Mouse (Mus musculus) erythroblast, embryonic 14.5 days (primary cell): ENCODE results near the gene Slc38a2. TPM values are rescaled to one million over a fixed set of nuclear protein-coding genes. Genes with fewer than 3 reads are reported as not detected.

Experiments
- H3K27me3 ChIP-seq: 2 replicates; pipeline ENCODE4 v1.6.1; 2012; ENCODE audit warnings: inconsistent platforms; ENCODE audit not compliant: control insufficient read depth
- H3K36me3 ChIP-seq: 2 replicates; pipeline ENCODE4 v1.6.1; 2012; ENCODE audit warnings: mild to moderate bottlenecking, inconsistent platforms; ENCODE audit not compliant: control insufficient read depth
- H3K4me1 ChIP-seq: 2 replicates; pipeline ENCODE4 v1.6.1; 2012; ENCODE audit warnings: inconsistent platforms; ENCODE audit not compliant: control insufficient read depth
- H3K4me3 ChIP-seq: replicated peaks from 2 replicates; pipeline ENCODE3; 2012; ENCODE audit warnings: moderate library complexity, mild to moderate bottlenecking, inconsistent platforms
- H3K9me3 ChIP-seq: 2 replicates; pipeline ENCODE4 v1.6.1; 2012; ENCODE audit warnings: low read length, inconsistent platforms, mixed read lengths; ENCODE audit not compliant: control insufficient read depth
- GATA1 ChIP-seq: IDR thresholded peaks from 2 replicates; pipeline ENCODE4 v1.6.1; 2012; ENCODE audit warnings: low read length, inconsistent platforms, mixed read lengths
- TAL1 ChIP-seq: IDR thresholded peaks from 3 replicates; pipeline ENCODE4 v1.6.1; 2012; ENCODE audit warnings: low read length, inconsistent platforms, mixed read lengths
- polyA plus RNA-seq: library from polyadenylated mRNA; stranded (reverse); fragments of >175 nt; gene quantifications from 2 replicates; pipeline ENCODE4 v1.2.3, GENCODE M21; 2012

Gene Slc38a2
- polyA plus RNA-seq, result 0.98 and 1.0 TPM in 2 replicates

DNA sequence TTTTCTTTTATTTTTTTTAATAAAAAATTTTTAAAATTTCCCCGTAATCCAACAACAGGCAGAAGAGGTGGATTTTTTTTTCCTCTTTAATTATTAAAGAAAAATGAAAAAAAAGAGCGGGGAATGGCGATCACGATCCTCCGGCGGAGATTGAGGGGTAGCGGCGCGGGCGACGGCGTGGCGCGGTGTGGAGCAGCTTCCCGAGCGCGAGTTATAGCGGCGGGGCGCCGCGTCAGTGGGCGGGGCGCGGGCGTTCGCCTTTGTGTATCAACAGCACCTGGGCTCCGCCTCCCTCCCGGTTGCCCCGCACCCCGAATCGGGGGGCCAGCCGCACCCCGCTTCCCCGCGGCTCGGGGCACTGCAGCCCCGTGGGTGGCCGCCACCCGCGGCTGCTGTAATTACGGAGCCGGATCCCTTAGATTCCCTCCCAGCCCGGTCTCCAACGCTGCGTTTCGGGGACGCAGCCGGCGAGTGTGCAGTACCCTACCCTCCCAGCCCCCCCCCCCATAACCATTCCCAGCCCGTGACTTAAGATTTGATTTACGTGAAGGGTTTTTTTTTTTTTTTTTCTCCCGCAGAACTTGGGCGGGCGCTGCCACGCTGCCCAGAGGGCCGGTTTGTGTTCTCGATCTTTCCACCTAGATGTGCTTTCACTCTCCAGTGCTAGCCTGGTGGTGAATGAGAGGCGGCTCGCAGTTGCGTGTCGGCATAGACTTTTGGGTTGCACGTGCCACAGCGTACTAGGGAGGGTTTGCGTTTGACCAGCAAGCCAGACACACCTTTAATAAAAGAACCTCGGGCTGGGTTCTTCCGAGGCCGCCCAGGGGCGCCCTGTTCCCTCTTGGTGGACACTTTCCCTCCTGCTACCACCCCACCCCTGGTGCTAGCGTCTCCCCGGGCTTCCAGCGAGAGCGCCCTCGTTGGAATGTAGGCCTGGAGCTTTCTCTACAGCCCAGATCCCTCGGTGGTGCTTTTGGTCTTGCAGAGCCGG is at the start of gene Slc38a2:
Gene Slc38a2, minus strand, starts transcription at position 210 of the 991 bp plus-strand sequence.
- H3K4me3 ChIP-seq, result peak within 1 kb of the TSS; percentile 97
- no peaks in the 10 kb centered on the region for H3K9me3 ChIP-seq
- peaks cover 44% of the 10 kb centered on the region for H3K4me1 ChIP-seq
- H3K27me3 ChIP-seq, result peaks cover 29% of the 10 kb centered on the region
- TF ChIP-seq GATA1 (no peak), TAL1 (no peak)
- peaks cover 38% of the 10 kb centered on the region for H3K36me3 ChIP-seq

DNA sequence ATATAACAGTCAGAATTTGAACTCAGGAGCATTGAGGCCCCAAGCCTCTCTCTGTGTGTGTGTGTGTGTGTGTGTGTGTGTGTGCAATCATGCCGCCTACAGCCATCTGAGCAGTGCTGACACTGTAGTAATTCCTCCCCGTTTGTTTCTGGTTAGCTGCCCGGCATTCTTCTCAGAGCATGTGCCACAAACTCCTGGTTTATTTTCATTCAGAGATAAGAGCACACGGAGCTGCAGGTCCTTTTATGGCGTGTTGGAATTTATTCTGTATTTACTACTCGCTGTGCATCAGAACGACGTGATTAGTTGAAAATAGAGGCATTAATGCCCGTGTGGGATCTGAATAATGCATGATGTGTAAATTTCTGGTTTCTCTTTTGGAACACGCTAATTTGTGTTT is 49.6 kb upstream of the Slc38a2 start:
- H3K4me1 ChIP-seq, result peaks cover 10% of the 10 kb centered on the region

DNA sequence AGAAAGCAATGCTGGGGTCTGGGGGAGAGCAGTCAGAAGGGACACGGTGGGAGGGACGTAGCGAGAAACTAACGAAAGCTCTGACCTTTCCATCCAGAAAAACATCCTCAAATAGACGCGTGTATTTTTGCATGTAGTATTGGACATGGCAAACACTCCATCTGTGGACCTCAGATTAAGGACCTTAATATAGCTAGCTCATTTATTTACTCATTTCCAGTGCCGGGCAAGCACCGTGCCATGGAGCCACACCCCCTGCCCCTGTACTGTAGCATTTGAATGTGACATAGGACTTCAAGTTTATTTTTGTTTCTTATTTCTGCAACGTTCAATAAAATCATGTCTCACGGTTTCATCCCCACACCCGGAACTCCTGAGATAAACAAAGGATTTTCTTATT is 48.0 kb upstream of the Slc38a2 start:
- no peak for TF ChIP-seq TAL1
- TF ChIP-seq GATA1, result no peak
- H3K4me3 ChIP-seq, result no peak overlapping the region
- no peaks in the 10 kb centered on the region for H3K36me3 ChIP-seq
- no peaks in the 10 kb centered on the region; the same call in 1 of the 2 replicates for H3K9me3 ChIP-seq
- H3K27me3 ChIP-seq, result no peaks in the 10 kb centered on the region
- peaks cover 22% of the 10 kb centered on the region for H3K4me1 ChIP-seq

More for the DNA sequence above, 49.6 kb upstream of the Slc38a2 start:
- H3K27me3 ChIP-seq, result no peaks in the 10 kb centered on the region
- H3K36me3 ChIP-seq, result no peaks in the 10 kb centered on the region
- no peak overlapping the region for H3K4me3 ChIP-seq
- TF ChIP-seq GATA1 (no peak), TAL1 (no peak)
- no peaks in the 10 kb centered on the region; the same call in 1 of the 2 replicates for H3K9me3 ChIP-seq

DNA sequence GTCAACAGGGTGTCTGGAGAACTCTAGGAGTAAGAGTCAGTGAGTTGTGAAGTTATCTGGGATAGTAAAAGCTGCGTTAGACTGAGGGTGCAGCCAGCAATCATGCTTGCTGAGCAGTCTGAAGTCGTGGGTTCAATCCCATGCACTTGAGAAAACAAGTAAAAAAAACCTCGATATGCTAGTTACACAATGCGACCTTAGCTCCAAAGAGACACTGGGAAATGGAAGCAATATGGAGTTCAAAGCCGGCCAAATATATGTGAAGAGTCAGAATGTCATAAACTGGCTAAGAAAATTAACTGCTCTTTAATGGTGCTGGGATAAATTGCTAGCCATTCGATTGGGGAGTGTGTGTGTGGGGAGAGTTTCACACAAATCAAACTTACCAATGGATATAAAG is 47.5 kb upstream of the Slc38a2 start:
- H3K4me1 ChIP-seq, result peaks cover 22% of the 10 kb centered on the region
- H3K4me3 ChIP-seq, result no peak overlapping the region
- H3K36me3 ChIP-seq, result no peaks in the 10 kb centered on the region
- H3K27me3 ChIP-seq, result no peaks in the 10 kb centered on the region
- no peaks in the 10 kb centered on the region; the same call in 1 of the 2 replicates for H3K9me3 ChIP-seq
- no peak for TF ChIP-seq TAL1

DNA sequence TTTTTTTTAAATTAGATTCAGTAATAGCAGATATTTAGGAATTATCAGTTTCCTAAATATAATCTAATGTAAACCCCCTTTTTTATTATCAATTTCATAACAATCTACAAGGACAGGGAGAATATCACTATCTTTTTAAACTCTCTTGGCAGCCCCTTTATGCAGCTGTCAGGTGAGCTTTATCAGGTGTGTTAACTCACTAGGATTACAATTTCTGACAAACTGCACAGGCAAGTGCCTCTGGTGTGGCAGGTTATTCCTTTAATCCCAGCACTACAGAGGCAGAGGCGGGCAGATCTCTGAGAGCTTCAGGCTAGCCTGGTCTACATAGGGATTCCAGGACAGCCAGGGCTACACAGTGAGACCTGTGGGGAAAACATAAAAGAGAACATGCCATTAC is 45.8 kb upstream of the Slc38a2 start:
- H3K36me3 ChIP-seq, result no peaks in the 10 kb centered on the region
- no peak for TF ChIP-seq GATA1
- TF ChIP-seq TAL1, result no peak
- H3K4me1 ChIP-seq, result peaks cover 19% of the 10 kb centered on the region
- no peak overlapping the region for H3K4me3 ChIP-seq
- H3K9me3 ChIP-seq, result no peaks in the 10 kb centered on the region; the same call in 1 of the 2 replicates
- no peaks in the 10 kb centered on the region for H3K27me3 ChIP-seq

DNA sequence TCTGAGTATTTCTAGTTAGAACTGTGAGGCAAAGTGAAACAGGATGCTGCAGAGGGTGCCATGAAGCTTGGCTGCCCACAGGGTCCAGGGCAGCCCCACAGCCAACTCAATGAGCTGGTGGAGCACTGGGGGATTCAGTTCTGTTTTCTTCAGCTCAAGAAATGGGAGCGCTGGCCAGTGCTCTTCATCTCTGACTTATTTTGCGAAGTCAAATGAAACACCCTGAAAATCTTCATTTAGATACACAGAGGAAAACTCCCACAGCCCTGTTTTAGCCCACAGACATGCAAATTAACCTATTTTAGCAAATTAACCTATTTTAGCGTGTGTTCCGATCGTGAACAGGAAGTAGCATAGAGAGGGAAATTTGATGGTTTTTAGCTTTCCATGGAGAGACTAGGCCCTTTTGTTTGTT is 45.4 kb upstream of the Slc38a2 start:
- no peaks in the 10 kb centered on the region; the same call in 1 of the 2 replicates for H3K9me3 ChIP-seq
- TF ChIP-seq GATA1, result no peak
- TF ChIP-seq TAL1, result no peak
- H3K4me3 ChIP-seq, result no peak overlapping the region
- H3K27me3 ChIP-seq, result no peaks in the 10 kb centered on the region
- no peaks in the 10 kb centered on the region for H3K36me3 ChIP-seq
- peaks cover 19% of the 10 kb centered on the region for H3K4me1 ChIP-seq

DNA sequence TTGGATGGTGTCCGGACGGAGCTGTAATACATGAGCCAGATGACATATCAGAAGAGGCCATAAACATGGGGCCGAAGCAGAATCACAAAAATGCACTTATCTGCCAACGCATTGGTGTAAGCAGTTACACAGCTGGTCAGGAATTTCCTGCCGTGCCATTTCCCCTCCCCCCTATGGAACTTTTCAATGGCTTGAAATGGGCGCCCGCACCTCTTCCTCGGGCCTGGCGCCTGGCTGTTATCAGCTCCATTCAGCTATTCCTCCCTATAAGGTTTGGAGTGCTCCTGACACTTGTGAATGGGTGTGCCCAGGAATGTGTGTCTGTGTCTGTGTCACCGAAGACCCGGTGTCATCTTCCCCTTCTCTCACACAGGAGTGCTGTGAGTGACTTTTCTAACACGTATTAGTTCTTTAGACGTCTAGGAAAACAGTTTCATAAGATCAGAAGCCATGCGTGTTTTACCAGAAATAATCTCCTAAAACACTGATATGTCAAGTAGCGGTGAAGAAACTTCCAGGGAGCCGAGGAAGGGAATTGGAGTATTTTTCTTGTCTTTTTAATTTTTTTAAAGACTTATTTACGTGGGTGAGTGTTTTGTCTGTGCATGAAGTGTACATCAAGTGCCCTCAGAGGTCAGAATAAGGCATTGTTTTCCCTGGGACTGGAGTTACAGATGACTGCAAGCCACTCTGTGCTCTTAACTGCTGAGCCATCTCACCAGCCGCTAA is 44.8 kb upstream of the Slc38a2 start:
- no peaks in the 10 kb centered on the region; the same call in 1 of the 2 replicates for H3K9me3 ChIP-seq
- peak overlapping the region; percentile 37 for H3K4me3 ChIP-seq
- H3K4me1 ChIP-seq, result peaks cover 19% of the 10 kb centered on the region
- no peaks in the 10 kb centered on the region for H3K36me3 ChIP-seq
- H3K27me3 ChIP-seq, result no peaks in the 10 kb centered on the region
- TF ChIP-seq TAL1 (no peak), GATA1 (no peak)

DNA sequence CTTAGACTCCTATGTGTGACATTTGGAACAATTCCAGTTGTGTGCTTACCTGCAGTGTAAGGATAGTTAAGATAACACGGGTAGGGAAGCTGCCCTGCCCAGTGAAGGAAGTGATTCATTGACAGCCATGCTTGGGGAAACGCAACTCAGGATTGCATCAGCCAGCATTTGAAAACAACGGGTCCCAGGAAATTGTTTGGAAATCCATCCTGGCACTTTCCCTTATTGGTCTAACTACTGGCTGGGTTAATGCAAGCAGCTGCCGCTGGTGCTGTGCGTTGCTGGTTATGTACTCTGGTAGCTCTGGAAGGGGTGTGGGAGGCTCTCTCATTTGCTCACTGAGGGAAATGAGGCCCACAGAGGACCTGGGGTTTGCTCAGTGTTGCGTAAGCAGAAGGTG is 43.7 kb upstream of the Slc38a2 start:
- H3K9me3 ChIP-seq, result no peaks in the 10 kb centered on the region; the same call in 1 of the 2 replicates
- H3K4me3 ChIP-seq, result no peak overlapping the region
- H3K4me1 ChIP-seq, result peaks cover 19% of the 10 kb centered on the region
- TF ChIP-seq TAL1, result no peak
- H3K36me3 ChIP-seq, result no peaks in the 10 kb centered on the region
- no peaks in the 10 kb centered on the region for H3K27me3 ChIP-seq

DNA sequence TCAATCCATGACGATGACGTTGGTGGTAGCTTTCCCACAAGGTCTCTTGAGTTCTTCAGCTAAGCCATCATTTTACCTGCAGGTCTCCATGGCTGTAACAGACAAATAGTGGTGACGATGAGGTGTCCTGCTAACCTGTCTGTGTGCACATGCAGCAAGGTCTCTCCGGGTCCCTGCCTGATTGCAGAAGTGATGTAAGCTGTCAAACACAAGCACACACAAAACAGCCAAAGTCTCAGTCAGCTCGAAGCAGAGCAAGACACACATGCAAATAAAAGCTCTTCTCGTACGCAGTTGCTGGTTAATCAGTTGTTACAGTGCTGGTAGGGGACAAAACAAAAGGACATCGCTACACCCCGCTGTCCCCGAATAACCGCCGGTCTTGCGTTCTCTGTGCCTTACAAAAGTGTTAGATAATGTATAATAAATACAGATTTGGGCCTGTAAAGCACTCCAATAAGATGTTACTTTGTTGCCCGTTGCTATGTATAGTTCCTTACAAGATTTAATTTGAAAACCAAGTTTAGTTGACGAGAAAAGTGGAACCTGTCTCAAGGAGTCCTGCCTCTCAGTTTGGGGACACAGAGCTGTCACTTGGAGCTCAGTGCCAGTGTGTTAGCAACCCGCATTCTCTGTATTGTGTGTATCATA is 43.2 kb upstream of the Slc38a2 start:
- no peak for TF ChIP-seq GATA1
- Histone ChIP-seq H3K27me3 (no peaks in the 10 kb centered on the region), H3K4me3 (no peak overlapping the region), H3K36me3 (no peaks in the 10 kb centered on the region), H3K9me3 (no peaks in the 10 kb centered on the region), H3K4me1 (peaks cover 19% of the 10 kb centered on the region)
